Mouse (Mus musculus) frontal cortex, postnatal 36 days (tissue): ENCODE measurements around the gene Elof1.

Experiments used
- DNase-seq, 2 experiments: peaks; one replicate each; pipeline ENCODE4 v3.0.0; 2022; ENCODE audit warnings: low spot score in 2 of 2

Elof1 gene

GRCm38 (mm10) chr9:22136765-22137547 is 20.0 kb upstream of the Elof1 start:
- DNase-seq, result no peak

- DNase-seq, result no peak
Measured at GRCm38 (mm10) chr9:22135644-22136390, 18.8 kb upstream of the Elof1 start, which contains the start of gene Acp5. TSS of gene Acp5 (minus strand) at chr9:22135711.

GRCm38 (mm10) chr9:22134988-22135643 is 18.1 kb upstream of the Elof1 start:
- no peak for DNase-seq

GRCm38 (mm10) chr9:22134246-22134890 is 17.4 kb upstream of the Elof1 start:
- DNase-seq, result no peak

- no peak for DNase-seq
Measured at GRCm38 (mm10) chr9:22132220-22132619, 15.2 kb upstream of the Elof1 start.

- DNase-seq, result no peak
Measured at GRCm38 (mm10) chr9:22131226-22131981, 14.4 kb upstream of the Elof1 start.

GRCm38 (mm10) chr9:22125246-22126027 is 8.5 kb upstream of the Elof1 start:
- DNase-seq, result no peak

GRCm38 (mm10) chr9:22124169-22124568 is 7.2 kb upstream of the Elof1 start:
- no peak for DNase-seq

- no peak for DNase-seq
Measured at GRCm38 (mm10) chr9:22123069-22123609, 6.2 kb upstream of the Elof1 start.

GRCm38 (mm10) chr9:22122005-22122404 is 5.0 kb upstream of the Elof1 start:
- DNase-seq, result no peak

GRCm38 (mm10) chr9:22121545-22121944 is 4.6 kb upstream of the Elof1 start:
- no peak for DNase-seq

GRCm38 (mm10) chr9:22119543-22119942 is 2.6 kb upstream of the Elof1 start:
- DNase-seq, result peak; percentile 49 to 57

- peak in 1 of 2 experiments; percentile 58 for DNase-seq
Measured at GRCm38 (mm10) chr9:22117754-22118456, 933 bp upstream of the Elof1 start.

- no peak for DNase-seq
Measured at GRCm38 (mm10) chr9:22116086-22116485, 886 bp downstream of the Elof1 start.

GRCm38 (mm10) chr9:22115635-22116034 is 1.3 kb downstream of the Elof1 start:
- DNase-seq, result no peak

- no peak for DNase-seq
Measured at GRCm38 (mm10) chr9:22108194-22108593, 8.8 kb downstream of the Elof1 start.

- DNase-seq, result no peak
Measured at GRCm38 (mm10) chr9:22099922-22100321, 17.1 kb downstream of the Elof1 start.

GRCm38 (mm10) chr9:22098993-22099696 is 17.8 kb downstream of the Elof1 start, which contains the start of gene Cnn1:
TSS of gene Cnn1 (plus strand) at chr9:22099216.
- DNase-seq, result no peak

GRCm38 (mm10) chr9:22095854-22096307 is 21.1 kb downstream of the Elof1 start:
- DNase-seq, result peak; percentile 73 to 77
